Mouse (Mus musculus) testis, postnatal 14 days (tissue): ENCODE results near the gene Tpcn1.

Experiments used
- DNase-seq: peaks from one replicate; pipeline ENCODE4 v3.0.0; 2021; ENCODE audit warnings: low spot score

The Tpcn1 gene

DNA sequence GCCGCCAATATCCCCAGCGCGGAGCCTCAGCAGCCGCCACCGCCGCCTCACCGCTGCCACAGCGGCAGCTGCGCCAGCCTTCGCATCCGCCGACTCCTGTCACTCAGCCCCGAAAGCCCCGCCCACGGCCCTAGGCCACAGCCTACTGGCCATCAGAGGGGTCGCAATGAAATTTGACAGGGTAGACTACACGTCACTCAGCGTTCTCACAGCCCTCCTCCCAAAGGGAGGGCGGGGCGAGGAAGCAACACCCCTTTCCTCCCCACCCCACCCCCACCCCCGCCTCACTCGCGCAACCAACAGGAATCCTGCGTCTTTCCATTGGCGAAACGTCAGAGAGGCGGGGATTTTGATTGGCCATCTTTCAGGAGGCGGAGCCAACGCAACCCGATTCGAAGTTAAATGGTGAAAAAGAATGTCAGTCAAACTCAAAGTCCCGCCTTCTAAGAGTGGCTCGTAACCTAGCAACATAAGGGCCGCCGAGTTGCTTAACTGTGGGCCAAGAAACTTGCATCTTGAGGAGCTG is at the start of gene Tpcn1, which contains the start of gene Iqcd:
TSS of gene Tpcn1 (minus strand) at position 105 of the 526 bp plus-strand sequence.
TSS of gene Iqcd (plus strand) at position 448 of the 526 bp plus-strand sequence.
- peak; percentile 98 for DNase-seq

DNA sequence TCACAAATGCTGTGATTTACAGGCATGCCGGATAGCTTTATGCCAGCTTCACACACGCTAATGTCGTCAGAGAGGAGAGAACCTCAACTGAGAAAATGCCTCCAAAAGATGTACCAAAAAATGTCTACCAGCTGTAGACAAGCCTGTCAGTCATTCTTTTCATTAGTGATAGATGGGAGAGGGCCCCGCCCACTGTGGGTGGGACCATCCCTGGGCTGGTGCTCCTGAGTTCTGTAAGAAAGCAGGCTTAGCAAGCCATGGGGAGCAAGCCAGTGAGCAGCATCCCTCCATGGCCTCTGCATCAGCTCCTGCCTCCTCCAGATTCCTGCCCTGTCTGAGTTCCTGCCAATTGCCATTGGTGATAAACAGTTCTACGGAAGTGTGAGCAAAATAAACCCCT is 47.2 kb upstream of the Tpcn1 start:
- DNase-seq, result no peak

DNA sequence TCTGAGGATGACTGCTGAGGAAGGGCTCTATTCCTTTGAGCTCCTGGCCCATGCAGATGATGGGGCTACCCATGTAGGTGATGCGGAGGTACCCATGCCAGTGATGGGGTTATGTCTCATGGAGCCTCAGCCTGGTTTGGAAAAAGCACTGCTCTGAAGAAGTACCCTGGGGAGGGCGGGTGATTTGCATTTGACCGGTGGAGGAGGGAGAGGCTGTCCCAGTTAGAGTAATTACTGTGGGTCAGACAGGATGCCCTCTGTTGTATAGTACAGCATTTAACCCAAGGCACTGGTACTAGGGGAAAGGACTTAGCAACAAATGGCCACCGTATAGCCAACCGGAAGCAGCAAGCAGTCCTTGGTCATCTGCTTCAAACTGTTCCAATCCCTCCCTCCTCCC is 46.4 kb upstream of the Tpcn1 start:
- DNase-seq, result no peak

DNA sequence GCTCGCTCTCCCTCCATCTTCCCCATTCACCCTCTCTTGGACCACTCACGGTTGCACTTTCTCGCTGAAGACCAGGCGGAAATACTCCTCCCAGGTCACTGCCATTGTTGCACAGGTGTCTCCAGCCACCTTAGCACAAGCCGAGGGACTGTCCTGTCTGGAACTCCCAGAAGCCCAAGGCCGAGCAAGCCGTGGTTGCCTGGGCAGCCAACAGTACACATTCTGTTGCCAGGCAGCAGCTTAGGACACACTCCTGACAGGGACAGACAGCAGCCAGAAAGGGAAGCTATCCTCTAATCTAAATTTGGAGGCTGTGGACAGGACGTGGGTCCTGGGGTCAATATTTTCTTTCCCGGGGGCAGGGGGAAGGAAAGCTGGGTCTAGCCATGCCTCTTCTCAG is 45.7 kb upstream of the Tpcn1 start, which contains the start of gene Cfap73:
TSS of gene Cfap73 (minus strand) at position 105 of the 400 bp plus-strand sequence.
- no peak for DNase-seq

DNA sequence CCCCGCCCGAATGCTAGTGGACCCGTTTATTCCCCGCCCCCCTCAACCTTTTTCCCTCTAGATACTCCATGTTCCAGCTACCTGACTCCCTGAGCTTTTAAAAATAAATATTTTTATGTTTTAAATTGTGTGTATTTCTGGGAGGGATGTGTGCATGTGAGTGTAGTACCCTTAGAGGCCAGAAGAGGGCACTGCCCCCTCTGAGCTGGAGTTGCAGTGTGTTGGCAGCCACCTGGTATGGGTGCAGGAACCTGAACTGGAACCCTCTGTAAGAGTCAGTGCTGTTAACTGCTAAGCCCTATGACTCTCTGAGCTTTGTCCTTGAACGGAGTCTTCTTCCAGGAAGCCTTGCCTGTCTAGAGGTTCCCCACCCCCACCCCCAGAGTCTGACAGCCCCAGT is 43.4 kb upstream of the Tpcn1 start:
- DNase-seq, result no peak

DNA sequence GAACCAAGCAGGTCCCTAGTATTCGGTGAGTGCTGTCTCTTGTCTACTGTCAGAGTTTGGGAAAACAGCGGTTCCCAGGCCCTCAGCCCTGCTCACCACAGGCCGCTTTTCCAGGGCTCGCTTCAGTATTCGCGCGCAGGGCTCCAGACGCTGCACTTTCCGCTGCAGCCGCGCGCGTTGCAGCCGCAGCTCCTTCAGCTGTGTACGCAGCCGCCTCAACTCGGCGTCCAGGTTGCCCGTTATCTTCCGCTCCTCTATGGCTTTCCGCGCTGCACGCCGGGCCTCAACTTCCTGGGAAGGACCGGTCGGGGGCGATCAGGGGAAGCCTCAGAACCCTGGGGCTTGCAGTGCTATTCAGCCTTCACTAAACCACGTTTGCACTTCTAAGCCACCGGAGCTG is 42.7 kb upstream of the Tpcn1 start:
- no peak for DNase-seq

DNA sequence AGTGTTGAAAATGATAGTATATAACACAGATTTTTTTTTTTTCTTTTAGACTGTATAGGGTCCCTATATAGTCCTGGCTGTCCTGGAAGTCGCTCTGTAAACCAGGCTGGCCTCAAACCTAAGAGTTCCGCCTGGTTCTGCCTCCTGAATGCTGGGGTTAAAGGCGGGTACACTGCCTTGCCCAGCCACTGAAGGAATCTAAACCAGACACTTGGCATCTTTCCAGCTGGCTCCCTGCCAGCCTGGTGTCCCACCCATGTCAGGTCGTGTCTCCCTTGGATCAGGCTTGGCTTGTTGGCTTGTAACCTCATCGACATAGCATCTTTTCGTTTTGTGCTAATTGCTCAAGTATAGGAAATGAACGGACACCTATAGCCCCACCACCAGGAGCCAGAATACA is 40.2 kb upstream of the Tpcn1 start:
- no peak for DNase-seq

DNA sequence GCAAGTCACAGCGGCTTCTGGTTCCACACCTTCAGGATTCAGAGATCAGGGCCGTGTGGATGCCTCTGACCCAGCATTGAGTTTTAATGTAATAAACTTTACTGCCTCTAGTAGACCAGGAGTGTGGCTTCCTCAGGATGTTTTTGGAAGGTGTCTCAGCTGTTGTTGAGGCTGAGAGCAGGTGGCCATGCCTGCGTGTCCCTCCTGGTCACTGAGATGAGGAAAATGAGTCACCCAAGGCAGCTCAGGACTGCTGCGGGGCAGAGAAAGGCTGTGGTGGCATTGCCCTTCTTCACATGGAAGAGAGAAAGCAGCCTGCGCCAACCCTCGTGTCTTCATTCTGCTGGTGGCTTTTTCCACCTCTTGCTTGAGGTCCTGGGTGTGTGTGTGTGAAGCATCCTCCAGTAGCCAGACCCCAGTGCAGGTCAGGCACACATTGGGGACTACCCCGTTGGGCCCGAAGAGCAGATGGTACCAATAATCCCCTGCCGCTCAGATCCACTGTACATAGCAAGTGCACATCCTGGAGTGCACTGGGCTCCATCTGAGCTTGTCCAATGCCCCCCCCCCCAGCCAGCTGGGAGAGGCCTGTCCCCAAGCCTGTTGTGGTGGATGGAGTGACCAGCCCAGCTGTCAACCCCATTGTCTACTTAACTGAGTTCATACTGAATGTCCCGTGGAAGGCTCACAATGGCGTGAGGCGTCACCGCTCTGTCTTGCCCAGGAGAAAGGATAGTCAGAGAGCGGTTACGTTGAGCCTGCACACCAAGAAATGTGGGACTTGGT is 39.2 kb upstream of the Tpcn1 start:
- no peak for DNase-seq

DNA sequence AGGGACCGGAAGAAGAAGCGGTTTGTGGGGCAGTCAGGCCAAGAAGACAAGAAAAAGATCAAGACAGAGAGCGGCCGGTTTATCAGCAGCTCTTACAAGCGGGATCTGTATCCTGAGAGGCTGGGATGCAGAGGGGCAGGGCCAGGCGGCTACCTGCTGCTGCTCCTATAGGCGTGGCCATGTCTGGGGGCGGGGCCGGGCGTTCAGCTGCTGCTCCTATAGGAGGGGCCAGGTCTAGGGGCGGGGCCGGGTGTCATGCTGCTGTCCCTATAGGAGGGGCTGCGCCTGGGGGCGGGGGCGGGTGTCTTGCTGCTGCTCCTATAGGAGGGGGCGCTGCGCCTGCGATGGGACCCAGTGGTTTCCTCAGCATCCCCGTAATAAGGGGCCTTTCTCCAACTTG is 37.9 kb upstream of the Tpcn1 start:
- DNase-seq, result peak; percentile 87

DNA sequence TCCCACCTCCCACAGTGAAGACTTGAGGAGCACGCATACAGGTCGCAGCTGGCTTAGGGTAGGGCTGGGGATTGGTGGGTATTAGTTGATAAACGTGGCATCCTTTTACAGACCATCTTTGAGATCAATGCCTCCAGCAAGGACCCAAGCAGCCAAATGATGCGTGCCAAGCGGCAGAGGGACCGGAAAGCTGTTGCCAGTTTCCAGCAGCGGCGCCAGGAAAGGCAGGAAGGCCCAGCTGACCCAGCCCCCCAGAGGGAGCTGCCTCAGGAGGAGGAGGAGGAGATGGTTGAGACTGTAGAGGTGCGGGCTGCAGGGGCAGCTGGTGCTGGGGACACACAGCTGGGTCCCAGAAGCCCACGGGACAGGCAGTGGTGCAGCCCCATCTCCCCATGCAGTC is 36.0 kb upstream of the Tpcn1 start:
- no peak for DNase-seq

DNA sequence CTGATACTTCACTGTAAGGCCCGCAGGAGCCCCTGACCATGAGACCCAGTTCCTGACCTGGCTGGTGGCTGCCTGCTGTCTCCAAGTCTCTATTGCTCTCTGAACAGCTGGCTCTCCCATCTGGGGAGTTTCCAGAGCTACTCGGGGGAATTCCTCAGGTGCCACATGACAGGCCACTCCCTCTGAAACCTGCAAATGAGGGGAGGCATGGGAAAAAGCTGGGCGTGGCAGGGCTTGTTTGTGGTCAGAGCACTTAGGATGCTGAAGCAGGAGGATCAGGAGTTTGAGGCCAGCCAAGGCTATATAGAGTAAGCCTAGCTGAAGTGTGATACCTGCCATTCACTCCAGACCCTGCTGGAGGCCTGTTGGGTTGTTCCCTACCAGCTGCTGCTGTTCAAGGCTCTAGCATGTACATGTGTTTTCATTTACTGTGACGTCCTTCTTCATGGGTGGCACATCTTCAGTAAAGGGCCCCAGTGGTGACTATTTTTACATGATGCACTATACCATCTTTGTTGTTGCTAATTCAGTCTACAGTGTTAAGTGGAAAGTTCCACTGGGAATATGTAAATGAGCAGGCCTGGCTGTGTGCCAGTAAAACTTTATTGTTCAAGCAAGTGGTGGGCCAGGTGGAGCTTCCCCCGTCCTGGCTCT is 33.9 kb upstream of the Tpcn1 start:
- DNase-seq, result no peak

DNA sequence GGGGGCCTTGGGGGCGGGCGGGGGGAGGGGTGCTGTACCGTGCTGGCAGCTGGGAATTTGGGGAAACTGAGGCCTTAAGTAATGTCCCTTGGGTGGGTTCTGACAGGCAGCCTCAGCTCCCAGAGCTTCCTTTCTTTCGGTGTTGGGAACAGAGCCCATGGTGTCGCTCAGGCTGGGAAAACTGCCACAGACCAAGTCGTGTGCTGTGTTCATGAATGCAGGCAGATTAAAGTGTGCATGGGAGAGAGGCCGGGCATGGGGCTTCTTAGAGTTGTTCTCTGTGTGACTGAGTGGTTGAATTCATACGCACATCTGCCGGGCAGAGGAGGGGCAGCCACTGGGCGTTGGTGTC is 33.3 kb upstream of the Tpcn1 start:
- no peak for DNase-seq

DNA sequence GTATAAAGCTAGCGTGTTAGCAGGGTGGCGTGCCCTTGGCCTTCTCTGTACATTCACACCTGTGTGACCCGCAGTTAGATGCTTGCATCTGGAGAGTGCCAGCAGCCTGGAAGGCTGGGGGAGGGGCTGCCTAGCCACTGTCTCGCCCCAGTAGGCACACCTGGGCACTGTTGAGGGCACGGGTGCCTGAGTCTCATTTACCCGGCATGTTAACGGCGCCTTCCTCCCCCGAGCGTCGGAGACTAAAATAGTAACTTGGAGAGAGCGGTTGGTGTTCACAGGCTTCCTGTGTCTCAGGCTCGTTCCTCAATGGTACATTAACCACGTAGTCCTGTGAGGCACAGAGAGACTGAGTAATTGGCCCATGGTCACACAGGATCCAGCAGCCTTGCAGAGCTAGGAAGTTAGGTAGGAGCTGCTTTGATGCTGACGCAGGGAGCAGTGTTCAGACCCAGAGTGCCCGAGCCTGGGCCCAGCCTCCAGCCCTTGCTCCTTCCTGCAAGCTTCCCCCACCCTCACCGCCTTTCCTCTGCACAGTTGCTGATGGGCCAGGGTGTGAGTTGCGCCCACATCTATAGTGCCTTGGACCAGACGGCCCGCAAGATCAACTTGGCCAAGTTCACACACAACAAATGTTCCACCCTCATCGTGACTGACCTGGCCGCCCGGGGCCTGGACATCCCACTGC is 32.7 kb upstream of the Tpcn1 start:
- DNase-seq, result no peak

DNA sequence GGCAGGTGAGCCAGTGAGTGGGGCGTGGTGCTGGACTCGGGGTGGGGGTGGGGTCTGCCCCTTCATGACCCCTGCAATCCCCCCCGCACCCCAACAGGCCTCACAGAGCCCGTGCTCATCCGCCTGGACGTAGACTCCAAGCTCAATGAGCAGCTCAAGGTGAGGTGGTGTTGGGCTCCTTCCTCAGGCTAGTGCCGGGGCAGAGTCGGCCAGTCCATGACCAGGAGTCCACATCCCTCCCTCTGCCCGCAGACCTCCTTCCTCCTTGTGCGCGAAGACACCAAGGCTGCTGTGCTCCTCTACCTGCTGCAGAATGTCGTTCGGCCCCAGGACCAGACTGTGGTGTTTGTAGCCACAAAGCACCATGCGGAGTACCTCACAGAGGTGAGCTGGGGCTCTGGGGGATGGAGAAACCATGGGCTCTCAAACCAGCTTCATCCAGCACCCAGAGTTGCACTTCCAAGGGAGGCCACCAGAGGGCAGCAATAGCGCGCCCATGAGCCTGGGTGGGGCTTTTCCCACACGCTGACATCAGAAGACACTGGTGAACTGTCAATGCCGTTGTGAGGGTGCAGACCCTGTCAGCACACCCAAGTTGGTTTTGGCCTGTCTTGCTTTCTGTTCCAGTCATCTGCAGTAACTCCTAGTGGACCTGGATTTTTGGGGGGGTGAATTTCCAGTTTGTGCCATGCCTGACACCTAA is 32.1 kb upstream of the Tpcn1 start:
- peak; percentile 66 for DNase-seq

DNA sequence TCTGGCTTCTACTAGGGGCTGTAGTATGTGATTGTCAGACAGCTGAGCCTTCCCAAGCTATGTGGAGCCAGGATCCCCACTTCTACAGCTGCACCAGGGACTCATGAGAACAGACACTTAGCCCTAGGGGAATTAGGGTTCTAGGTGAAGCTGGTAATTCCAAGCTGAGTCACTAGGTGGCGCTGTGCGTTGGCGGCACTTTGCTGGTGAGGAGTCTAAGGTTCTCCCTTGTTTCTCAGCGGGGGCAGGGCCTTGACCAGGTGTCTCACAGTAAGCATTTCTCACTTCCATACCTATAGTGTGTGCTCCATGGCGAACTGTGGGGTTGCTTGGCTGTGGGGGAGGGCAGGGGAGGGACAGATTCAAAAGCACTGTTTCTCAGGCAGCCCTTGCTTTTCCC is 30.7 kb upstream of the Tpcn1 start:
- no peak for DNase-seq

DNA sequence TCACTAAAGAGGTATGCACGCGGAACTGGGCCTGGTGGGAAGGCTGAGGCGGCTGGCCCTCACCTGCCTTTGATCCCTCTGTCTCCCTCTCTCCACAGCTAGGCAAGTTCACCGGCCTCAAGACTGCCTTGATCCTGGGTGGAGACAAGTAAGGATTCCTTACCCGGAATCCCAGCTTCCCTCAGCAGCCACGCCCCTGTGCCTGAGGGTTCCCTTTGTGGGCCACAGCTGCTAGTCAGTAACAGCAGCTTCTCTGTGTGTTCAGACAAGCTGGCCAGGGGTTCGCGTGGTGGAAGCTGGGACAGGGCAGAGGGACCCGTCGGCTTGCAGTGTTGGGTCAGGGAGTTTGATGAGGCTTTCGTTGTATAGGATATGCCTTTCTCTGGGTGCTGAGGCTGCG is 30.3 kb upstream of the Tpcn1 start:
- DNase-seq, result no peak

DNA sequence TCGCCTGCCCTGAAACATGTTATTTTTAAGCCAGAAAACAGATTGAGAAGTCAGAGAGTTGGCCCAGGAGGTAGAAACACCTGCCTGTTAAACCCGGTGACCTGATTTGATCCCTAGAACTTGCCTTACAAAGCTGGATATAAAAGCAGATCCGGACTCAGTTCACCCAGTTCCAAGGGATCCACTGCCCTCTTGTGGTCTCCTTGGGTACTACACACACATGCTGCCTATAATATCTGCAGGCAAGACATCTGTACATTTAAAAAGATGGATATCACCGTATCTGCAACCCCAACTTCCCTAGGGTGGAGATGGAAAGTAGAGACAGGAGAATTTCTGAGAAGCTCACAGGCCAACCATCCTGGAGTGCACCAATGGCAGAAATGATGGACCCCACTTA is 27.4 kb upstream of the Tpcn1 start:
- peak; percentile 61 for DNase-seq

DNA sequence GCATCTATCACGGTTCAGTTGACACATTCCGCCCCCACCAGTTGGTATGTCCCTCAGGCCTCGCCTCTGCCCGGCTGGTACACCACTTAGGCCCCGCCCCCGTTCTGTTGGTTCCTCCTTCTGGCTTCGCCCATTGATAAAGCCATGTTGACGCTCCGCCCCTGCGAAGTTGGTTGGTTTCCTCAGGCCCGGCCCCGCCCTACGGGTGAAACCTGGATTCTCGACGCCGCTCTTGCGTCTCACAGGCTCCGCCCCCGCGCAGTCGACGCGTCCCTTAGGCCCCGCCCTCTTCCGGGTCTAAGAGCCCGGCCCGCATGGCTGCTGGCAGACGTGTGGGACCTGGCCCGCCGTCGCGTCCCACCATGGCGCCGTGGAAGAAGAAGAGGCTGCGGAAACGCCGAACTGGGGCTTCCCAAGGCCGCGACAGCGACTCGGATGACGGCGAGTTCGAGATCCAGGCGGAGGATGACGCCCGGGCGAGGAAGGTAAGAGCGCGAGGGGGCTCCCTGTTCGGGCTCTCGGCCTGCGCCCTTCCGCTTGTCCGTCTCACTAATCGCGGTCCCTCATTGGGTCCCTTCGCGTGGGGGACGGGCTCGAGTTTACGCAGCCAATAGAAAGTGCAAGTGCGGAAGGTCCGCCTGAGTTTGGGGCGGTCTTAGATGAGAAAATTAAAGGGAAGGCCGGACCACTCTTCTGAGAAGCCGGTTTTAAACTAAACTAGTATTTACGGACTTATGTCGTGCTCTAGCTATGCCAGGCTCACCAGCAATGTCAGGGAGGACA is 24.5 kb upstream of the Tpcn1 start:
- DNase-seq, result peak; percentile 100

DNA sequence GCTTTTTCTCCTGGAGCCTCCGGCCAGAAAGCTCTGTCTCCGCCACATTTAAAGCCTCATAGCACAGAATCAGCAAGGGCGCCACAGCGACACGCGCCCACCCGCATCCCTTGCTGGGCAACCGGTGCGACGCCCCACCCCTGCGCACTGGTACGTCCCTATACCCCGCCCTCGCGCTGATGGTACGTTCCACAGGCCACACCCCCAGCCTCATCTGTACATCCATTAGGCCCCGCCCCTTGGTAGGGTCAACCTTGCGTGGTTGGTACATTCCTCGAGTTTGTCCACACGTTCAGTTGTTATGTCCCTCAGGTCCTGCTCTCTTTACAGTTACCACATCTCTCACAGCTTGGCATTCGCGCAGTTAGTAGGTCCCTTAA is 24.0 kb upstream of the Tpcn1 start, which contains the start of the genes Rita1 and Ddx54:
TSS of gene Rita1 (minus strand) at position 148 of the 380 bp plus-strand sequence.
TSS of gene Ddx54 (plus strand) at position 298 of the 380 bp plus-strand sequence.
- peak; percentile 96 for DNase-seq

DNA sequence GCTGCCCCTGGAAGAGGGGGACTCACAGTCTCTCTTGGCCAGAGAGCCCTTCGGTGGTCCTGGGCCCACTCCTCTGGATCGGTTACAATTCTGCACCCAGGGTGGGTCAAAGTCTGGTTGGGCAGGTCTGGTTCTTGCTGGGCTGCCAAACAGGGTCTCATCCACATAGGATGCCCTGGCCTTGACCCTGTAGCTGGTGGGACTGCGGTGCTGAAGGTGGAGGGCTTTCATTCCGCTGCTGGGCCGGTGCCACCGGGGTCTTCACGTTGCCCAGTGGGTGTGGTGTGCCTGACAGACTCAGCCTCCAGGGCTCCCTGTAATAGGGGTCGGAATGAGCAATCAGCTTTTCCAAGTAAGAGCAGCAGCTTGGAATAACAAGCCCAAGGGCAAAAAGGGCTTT is 22.9 kb upstream of the Tpcn1 start:
- no peak for DNase-seq

DNA sequence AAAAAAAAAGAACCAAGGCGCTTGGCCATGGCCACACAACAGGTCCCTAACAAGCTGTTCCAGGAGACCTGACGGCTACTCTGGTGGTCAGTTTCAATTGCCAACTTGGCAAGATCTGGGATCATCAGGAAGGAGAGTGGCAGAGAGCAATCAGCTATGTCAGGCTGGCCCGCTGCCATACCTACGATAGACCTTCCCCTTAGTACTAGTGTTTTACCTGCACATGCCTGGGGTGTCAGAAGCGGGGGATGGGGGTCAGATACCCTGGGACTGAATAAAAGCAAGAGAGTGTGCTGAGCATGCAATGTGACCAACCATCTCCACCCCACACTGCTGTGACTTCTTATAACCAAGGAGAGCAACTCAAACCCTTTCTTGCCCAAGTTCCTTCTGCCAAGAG is 22.4 kb upstream of the Tpcn1 start:
- DNase-seq, result no peak
